Mouse (Mus musculus): ENCODE measurements around the gene Jsrp1.

DNA sequence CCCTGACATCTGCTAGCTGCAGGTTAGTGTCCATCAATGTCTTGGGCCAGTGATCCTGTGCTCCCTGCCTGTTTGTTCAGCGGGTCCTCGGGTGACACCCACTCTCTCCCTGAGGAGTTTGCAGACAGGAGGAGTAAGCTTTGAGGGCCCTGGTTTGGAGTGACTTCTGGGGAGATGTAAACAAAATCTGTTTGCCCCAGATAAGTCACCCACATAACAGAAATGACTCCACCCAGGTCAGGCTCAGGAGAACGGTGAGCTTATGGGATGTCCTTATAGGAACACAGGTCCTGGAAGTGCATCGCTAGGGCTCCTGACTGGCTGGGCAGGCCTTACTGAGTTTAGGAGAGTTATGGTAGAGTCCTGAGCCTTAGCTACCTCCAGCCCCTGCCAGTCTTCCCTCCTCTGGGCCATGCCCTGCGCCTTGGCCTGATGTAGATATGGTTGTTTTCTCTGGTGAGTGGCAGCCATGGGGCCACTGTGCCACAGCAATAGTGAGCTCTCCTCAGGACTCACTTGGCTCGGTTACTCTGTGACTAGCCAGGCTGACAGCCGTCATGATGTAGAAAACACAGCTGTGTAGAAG lies 45.1 kb upstream of the Jsrp1 start:
- TF ChIP-seq CTCF (conservative IDR thresholded peaks at IDR 0.05; ENCODE audit: insufficient read depth, insufficient read length, low read depth, low read length) (no peak), POLR2A (IDR thresholded peaks at IDR 0.05; ENCODE audit: low read depth, low read length) (no peak)

Data from kidney, adult 2 months (tissue).